ENCODE assay signal across 12 mouse cellular contexts in the genomic region with DNA sequence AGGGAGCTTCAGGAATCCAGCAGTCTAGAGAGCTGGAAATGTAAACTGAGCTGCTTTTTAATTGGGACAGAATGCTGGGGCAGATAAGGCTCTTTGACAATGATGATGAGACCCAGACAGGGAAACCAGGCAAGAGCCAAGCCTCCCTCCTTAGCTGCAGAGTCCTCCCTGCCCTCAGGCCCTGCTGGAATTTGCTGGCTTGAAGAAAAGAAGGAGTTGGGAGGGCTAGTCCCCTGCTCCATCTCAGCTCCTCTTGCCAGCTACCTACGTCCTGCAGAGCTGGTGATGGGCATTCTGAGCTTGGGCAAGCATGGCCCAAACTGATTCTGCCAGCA. TPM values are rescaled to one million over a fixed set of nuclear protein-coding genes. Genes with fewer than 3 reads are reported as not detected.
A peak's percentile ranks its signal among the peaks of the same experiment; 100 is the strongest.
DNase-seq lines count a peak whose midpoint lies in the region; ATAC-seq and TF ChIP-seq lines count a peak whose summit lies in the region.
"Had no signal": no experiment of that assay in that cellular context is flagged by ENCODE, and none has a peak within 500 bp of the region (broad histone marks: within the 10 kb centered on the region; RNA-seq: fewer than 3 reads in every experiment).

No protein-coding gene starts in this region.

- 56% methylated on average over 1 of the region's 1 CpGs for WGBS in kidney, embryonic 14.5 days
- 80% methylated on average over 1 of the region's 1 CpGs for WGBS in neural tube, embryonic 13.5 days
- 38% methylated on average over 1 of the region's 1 CpGs for WGBS in heart, postnatal 0 days

- no peak for TF ChIP-seq EP300 in heart, postnatal 0 days (IDR thresholded peaks at IDR 0.05; ENCODE audit: low read depth)

- H3K27me3 ChIP-seq in kidney, embryonic 14.5 days (ENCODE audit: control insufficient read depth, insufficient read depth, low read length), result no peaks in the 10 kb centered on the region; the same call in 1 of the 2 replicates
- no peaks in the 10 kb centered on the region for H3K27me3 ChIP-seq in neural tube, embryonic 13.5 days
- H3K27me3 ChIP-seq in heart, postnatal 0 days (ENCODE audit: control insufficient read depth, insufficient read depth, low read length), result no peaks in the 10 kb centered on the region

- H3K27ac ChIP-seq in kidney, embryonic 14.5 days (ENCODE audit: low read depth, low read length), result peak overlapping the region; percentile 42; the same call in 1 of the 2 replicates
- H3K27ac ChIP-seq in neural tube, embryonic 13.5 days (replicated peaks), result 0 out of 2 replicates have a peak overlapping the region, but pooled peaks have one; percentile 55
- no peak overlapping the region for H3K27ac ChIP-seq in heart, postnatal 0 days (ENCODE audit: low read depth)
- H3K27ac ChIP-seq: hindbrain, embryonic 14.5 days; left cerebral cortex, adult 2 months; macrophage had no signal

- 0 out of 2 replicates have a peak, but pooled peaks have one; percentile 8 for ATAC-seq in kidney, embryonic 14.5 days (ENCODE audit: low FRiP score, low TSS enrichment)
- ATAC-seq in neural tube, embryonic 13.5 days (ENCODE audit: low read depth), result no peak
- ATAC-seq in heart, postnatal 0 days (ENCODE audit: insufficient read depth, low read depth), result 0 out of 2 replicates have a peak, but pooled peaks have one; percentile 15
- ATAC-seq: activated CD4-positive, CD25-positive, alpha-beta regulatory T cell, adult 4 months had no signal

- H3K4me3 ChIP-seq in kidney, embryonic 14.5 days (ENCODE audit: low read length), result no peak overlapping the region
- no peak overlapping the region for H3K4me3 ChIP-seq in neural tube, embryonic 13.5 days
- no peak overlapping the region for H3K4me3 ChIP-seq in heart, postnatal 0 days (ENCODE audit: low read depth, low read length)
- H3K4me3 ChIP-seq: left cerebral cortex, adult 2 months had no signal

- TF ChIP-seq CTCF in heart, postnatal 0 days (IDR thresholded peaks at IDR 0.05; ENCODE audit: low read depth), result no peak

- H3K4me2 ChIP-seq in kidney, embryonic 14.5 days (replicated peaks; ENCODE audit: low read depth, low read length), result no peak overlapping the region
- H3K4me2 ChIP-seq in neural tube, embryonic 13.5 days, result no peak overlapping the region
- H3K4me2 ChIP-seq in heart, postnatal 0 days (ENCODE audit: low read depth, low read length), result no peak overlapping the region
- H3K4me2 ChIP-seq: hindbrain, embryonic 14.5 days had no signal

- H3K9me3 ChIP-seq in kidney, embryonic 14.5 days (ENCODE audit: control insufficient read depth, low read length), result no peaks in the 10 kb centered on the region
- no peaks in the 10 kb centered on the region for H3K9me3 ChIP-seq in neural tube, embryonic 13.5 days
- H3K9me3 ChIP-seq in heart, postnatal 0 days (replicated peaks; ENCODE audit: control insufficient read depth, low read length), result no peaks in the 10 kb centered on the region

- no peak overlapping the region for H3K9ac ChIP-seq in kidney, embryonic 14.5 days (ENCODE audit: low read depth, low read length)
- no peak overlapping the region for H3K9ac ChIP-seq in neural tube, embryonic 13.5 days
- no peak overlapping the region; the same call in 1 of the 2 replicates for H3K9ac ChIP-seq in heart, postnatal 0 days (replicated peaks; ENCODE audit: low read depth, low read length)
- H3K9ac ChIP-seq: hindbrain, embryonic 14.5 days had no signal

- H3K36me3 ChIP-seq in kidney, embryonic 14.5 days (ENCODE audit: control insufficient read depth, insufficient read depth, low read length), result no peaks in the 10 kb centered on the region
- no peaks in the 10 kb centered on the region for H3K36me3 ChIP-seq in neural tube, embryonic 13.5 days
- no peaks in the 10 kb centered on the region for H3K36me3 ChIP-seq in heart, postnatal 0 days (replicated peaks; ENCODE audit: control insufficient read depth, insufficient read depth, low read length)

- peaks cover 49% of the 10 kb centered on the region for H3K4me1 ChIP-seq in kidney, embryonic 14.5 days (ENCODE audit: control insufficient read depth, insufficient read depth, low read length)
- H3K4me1 ChIP-seq in neural tube, embryonic 13.5 days (replicated peaks), result peaks cover 84% of the 10 kb centered on the region
- H3K4me1 ChIP-seq in heart, postnatal 0 days (ENCODE audit: control insufficient read depth, insufficient read depth), result peaks cover 50% of the 10 kb centered on the region

- no peak for DNase-seq in kidney, adult 9 months
- no peak for DNase-seq in neural tube, embryonic 10.5 days (ENCODE audit: extremely low spot score, low spot score)
- no peak for DNase-seq in heart, postnatal 0 days (ENCODE audit: low spot score)
- DNase-seq in thymus, postnatal 25 days, result no peak
- DNase-seq in cerebellum, adult 9-11 months, result no peak
- DNase-seq: cerebellum, adult 18-20 months had no signal

RNA-seq across cellular contexts. Expression of a gene that starts 56.1 kb away (rescaled TPM):
- 2.6 and 6.1 TPM in 2 replicates for polyA plus RNA-seq in kidney, embryonic 14.5 days (2014; fragmentation: Nextera tagmentation; extraction: Ambion mirVana)
- polyA plus RNA-seq in neural tube, embryonic 13.5 days (2015; fragmentation: Nextera tagmentation; extraction: Ambion mirVana), result not detected in 2 replicates
- total RNA-seq in heart, postnatal 0 days (2014; rRNA removed; ENCODE audit: low replicate concordance), result not detected in 2 replicates
- polyA plus RNA-seq in heart, postnatal 0 days (2015; fragmentation: Nextera tagmentation; extraction: Ambion mirVana), result not detected in 2 replicates
- polyA plus RNA-seq: activated CD4-positive, CD25-positive, alpha-beta regulatory T cell, adult 4 months; hindbrain, embryonic 14.5 days; macrophage had no signal
